Mouse (Mus musculus) limb, embryonic 14.5 days (tissue): Measurements from ENCODE around the gene Wfikkn2. TPM values are rescaled to one million over a fixed set of nuclear protein-coding genes. Genes with fewer than 3 reads are reported as not detected.

Source experiments
- ATAC-seq: fragments of 200-750 bp; cut with Nextera tagmentation; 2 replicates; pipeline ENCODE4 v1.8.0; 2017; ENCODE audit warnings: low read depth, moderate number of reproducible peaks, moderate TSS enrichment; ENCODE audit not compliant: low FRiP score
- DNase-seq: peaks from one replicate; pipeline ENCODE4 v3.0.0-alpha.2; 2015; ENCODE audit warnings: low spot score
- H3K27ac ChIP-seq: fragments of 300-500 bp; sonication (generic); replicated peaks from 2 replicates; pipeline ENCODE4 v1.5.1; 2014; ENCODE audit warnings: low read depth, mild to moderate bottlenecking, low read length, moderate library complexity, mixed read lengths
- H3K27me3 ChIP-seq: fragments of 300-500 bp; sonication (generic); 2 replicates; pipeline ENCODE4 v1.6.1; 2014; ENCODE audit warnings: low read length, mixed read lengths; ENCODE audit not compliant: control insufficient read depth, insufficient read depth
- H3K36me3 ChIP-seq: fragments of 300-500 bp; sonication (generic); 2 replicates; pipeline ENCODE4 v1.6.1; 2014; ENCODE audit warnings: mild to moderate bottlenecking, low read length, moderate library complexity, mixed read lengths; ENCODE audit not compliant: control insufficient read depth, insufficient read depth
- H3K4me1 ChIP-seq: fragments of 300-500 bp; sonication (generic); 2 replicates; pipeline ENCODE4 v1.6.1; 2014; ENCODE audit warnings: antibody characterized with exemption, low read length, mixed read lengths; ENCODE audit not compliant: control insufficient read depth, insufficient read depth
- H3K4me2 ChIP-seq: fragments of 300-500 bp; sonication (generic); replicated peaks from 2 replicates; pipeline ENCODE4 v1.6.1; 2014; ENCODE audit warnings: low read depth, mild to moderate bottlenecking, low read length, moderate library complexity; ENCODE audit not compliant: severe bottlenecking
- H3K4me3 ChIP-seq: fragments of 300-500 bp; sonication (generic); replicated peaks from 2 replicates; pipeline ENCODE4 v1.5.1; 2014; ENCODE audit warnings: low read length
- H3K9ac ChIP-seq: fragments of 300-500 bp; sonication (generic); 2 replicates; pipeline ENCODE4 v1.6.1; 2014; ENCODE audit warnings: mild to moderate bottlenecking, low read depth, low read length, moderate library complexity; ENCODE audit not compliant: severe bottlenecking
- H3K9me3 ChIP-seq: fragments of 300-500 bp; sonication (generic); 2 replicates; pipeline ENCODE4 v1.6.1; 2016; ENCODE audit warnings: low read length; ENCODE audit not compliant: control insufficient read depth
- POLR2A ChIP-seq: fragments of 200-500 bp; IDR thresholded peaks from 2 replicates; pipeline ENCODE4 v1.8.0; 2012; ENCODE audit warnings: inconsistent platforms, mild to moderate bottlenecking, moderate library complexity, borderline replicate concordance; ENCODE audit not compliant: insufficient read depth, insufficient read length; ENCODE audit errors: extremely low read depth
- WGBS: fragments of 180-500 bp; shearing (Covaris S2); extraction: QIAGEN DNeasy Blood & Tissue Kit; methylation state at CpG from one replicate; pipeline ENCODE4 v1.1.7; 2014; 5-methylcytosine and 5-hydroxymethylcytosine counted together
- polyA plus RNA-seq, 2 experiments: library from polyadenylated mRNA; depleted of rRNA in 1 of 2; stranded (reverse) in 1 of 2; unstranded in 1 of 2; fragments of >200 nt; fragmentation: Nextera tagmentation in 1 of 2; extraction: Ambion mirVana in 1 of 2; gene quantifications; 2 replicates each; pipeline versions ENCODE4 v1.2.1 to v1.2.3; 2012 to 2014

The Wfikkn2 gene
- polyA plus RNA-seq, 2 experiments: 9.7 to 19.9 TPM

DNA sequence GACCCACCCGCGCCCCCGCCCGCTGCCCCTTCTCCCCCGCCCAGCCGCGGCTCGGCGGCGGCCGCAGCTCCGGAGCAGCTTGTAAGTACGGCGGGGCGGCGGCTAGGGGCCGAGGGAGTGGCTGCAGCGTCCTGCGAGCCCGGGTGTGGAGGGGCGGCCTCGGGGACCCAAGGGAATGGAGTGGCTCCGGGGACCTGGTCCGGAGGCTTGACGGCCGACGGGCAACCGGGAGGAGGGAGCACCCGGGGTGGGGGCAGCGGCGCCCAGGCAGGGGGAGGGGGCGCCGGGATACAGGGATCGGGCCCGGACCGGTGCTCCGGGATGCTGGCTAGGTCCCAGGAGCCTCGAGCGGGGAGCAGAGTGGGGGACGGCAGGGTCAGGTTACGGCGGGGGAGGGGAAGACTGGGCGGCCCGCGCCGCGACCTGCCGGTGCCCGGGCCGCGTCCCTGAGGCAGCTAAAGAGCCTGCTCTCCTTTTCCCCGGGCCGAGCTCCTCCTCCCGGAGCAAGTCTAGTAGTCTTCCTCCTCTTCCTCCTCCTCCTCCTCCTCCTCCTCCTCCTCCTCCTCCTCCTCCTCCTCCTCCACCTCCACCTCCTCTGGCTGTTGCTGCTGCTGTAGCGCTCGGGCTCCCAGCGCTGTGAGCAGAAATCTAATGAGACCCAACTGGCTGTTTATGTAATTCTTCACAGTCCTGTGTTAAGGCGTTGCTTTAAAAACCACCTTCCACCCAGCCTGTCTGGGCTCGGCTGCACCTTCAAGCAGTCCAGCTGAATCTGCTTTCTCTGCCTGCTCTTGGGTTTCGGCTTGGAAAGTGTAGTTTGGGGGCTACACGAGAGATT lies 33.9 kb downstream of the Wfikkn2 start:
- TF ChIP-seq POLR2A: no peak

DNA sequence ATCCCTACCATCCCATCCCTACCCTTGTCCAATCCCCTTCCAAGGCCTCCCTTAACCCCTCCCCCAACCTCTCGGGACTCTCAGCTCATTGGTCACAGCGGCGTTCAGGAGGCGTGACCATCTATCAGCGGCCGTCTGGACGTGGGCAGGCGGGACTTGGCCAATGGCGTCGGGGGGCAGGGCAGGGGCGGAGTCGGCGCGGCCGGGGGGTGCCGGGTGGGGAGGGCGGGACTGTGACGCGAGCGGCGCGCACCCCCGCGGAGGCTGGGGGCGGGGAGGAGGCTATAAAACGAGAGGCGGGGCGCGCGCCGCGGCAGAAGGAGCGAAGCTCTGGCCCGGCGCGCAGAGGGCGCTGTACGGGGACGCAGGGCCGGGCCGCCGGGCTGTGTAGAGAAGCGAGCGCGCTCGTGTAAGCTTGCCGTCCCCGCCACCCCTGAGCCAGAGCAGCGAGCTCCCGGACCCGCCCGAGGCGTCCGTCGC lies 34.6 kb downstream of the Wfikkn2 start, which contains the start of gene Tob1:
TSS of gene Tob1 (plus strand) at position 331 of the 480 bp plus-strand sequence.
- Histone ChIP-seq H3K27me3 (no peaks in the 10 kb centered on the region), H3K9me3 (no peaks in the 10 kb centered on the region), H3K36me3 (peaks cover 16% of the 10 kb centered on the region), H3K4me3 (peak within 1 kb of the TSS; percentile 97), H3K4me2 (peak within 1 kb of the TSS; percentile 97), H3K9ac (peak within 1 kb of the TSS; percentile 95), H3K27ac (peak within 1 kb of the TSS; percentile 97), H3K4me1 (peaks cover 20% of the 10 kb centered on the region)
- DNase-seq (peak; percentile 99), ATAC-seq (peak; percentile 96)
- WGBS: 0% methylated on average over 19 of the region's 55 CpGs
- peak; percentile 100 for TF ChIP-seq POLR2A

More for the DNA sequence above, 33.9 kb downstream of the Wfikkn2 start:
- Histone ChIP-seq H3K4me3 (peak overlapping the region; percentile 97), H3K27ac (peak overlapping the region; percentile 97), H3K4me1 (peaks cover 20% of the 10 kb centered on the region), H3K27me3 (no peaks in the 10 kb centered on the region), H3K36me3 (peaks cover 16% of the 10 kb centered on the region), H3K9me3 (no peaks in the 10 kb centered on the region), H3K9ac (peak overlapping the region; percentile 95), H3K4me2 (peak overlapping the region; percentile 60)
- under 1% methylated on average over 22 of the region's 61 CpGs for WGBS
- ATAC-seq: peak; percentile 9
- peak; percentile 73 for DNase-seq

DNA sequence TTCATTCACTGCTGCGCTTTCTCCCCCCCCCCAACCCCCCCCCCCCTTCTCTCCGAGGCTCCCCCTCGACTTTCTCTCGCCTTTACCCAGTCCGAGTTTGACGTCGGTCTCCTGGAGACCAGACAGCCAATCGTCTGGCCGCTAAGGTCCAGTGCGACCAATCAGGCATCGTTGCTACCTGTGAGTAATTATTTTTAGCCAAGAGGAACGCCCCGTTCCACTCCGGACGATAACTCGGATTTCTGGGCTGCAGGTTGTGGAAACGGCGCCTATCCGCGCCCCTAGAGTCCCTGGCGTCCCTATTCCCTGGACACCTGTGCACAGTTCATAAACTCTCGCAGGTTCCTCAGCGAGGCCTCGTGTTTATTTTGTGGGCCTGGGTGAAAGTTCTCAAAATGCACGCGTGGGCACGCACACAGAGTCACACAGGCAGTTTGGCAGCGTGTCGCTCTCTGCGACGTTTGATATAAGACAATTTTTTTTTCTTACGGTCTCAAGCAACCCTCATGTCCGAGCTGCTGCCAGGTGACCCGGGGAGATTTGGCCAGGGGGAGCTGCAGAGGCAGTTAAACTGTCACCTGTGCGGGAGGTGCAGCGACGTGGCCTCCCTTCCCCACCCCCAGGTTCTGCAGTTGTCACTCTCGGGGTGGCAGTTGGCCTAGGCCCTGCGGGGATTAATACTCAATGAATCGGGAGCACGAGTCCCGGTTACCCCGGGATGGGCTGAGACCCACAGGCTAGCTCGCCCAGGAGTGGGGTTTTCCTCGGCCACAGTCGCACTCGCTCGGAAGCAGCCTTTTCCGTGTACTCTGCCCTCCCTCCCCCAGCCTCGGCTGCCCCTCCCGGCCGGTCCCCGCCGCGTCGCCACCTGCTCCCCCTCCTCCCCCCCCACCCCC lies 35.4 kb downstream of the Wfikkn2 start:
- under 1% methylated on average over 47 of the region's 56 CpGs for WGBS
- ATAC-seq: peak; percentile 79

DNA sequence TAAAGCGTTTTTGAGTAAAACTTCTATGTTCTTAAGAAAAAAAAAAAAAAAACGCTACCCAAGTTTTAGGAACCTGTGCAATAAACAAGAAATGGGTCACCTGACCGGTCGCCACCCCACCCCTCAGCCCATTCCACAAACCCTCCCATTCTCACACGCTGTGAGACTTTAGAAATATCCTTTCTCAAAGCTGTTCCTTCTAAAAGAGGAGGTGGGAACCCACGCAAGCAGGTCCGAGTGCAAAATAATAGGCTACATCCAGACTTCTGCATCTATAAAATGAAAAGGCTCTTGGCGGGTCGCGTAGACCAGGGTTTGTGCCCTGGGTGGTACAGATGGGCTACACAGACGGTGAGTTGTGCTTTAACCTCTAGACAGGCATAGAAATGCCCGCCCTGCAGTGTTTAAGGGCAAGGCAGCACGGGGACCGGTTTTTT lies 36.1 kb downstream of the Wfikkn2 start:
- WGBS: 2% methylated on average over 14 of the region's 14 CpGs

More for the DNA sequence above, 35.4 kb downstream of the Wfikkn2 start:
- Histone ChIP-seq H3K27me3 (no peaks in the 10 kb centered on the region), H3K36me3 (peaks cover 12% of the 10 kb centered on the region), H3K9ac (peak overlapping the region; percentile 63), H3K4me2 (peak overlapping the region; percentile 97), H3K4me3 (peak overlapping the region; percentile 97), H3K4me1 (peaks cover 20% of the 10 kb centered on the region), H3K9me3 (no peaks in the 10 kb centered on the region), H3K27ac (peak overlapping the region; percentile 93)
- TF ChIP-seq POLR2A: no peak
- DNase-seq: peak; percentile 96

More for the DNA sequence above, 36.1 kb downstream of the Wfikkn2 start:
- H3K4me3 ChIP-seq: peak overlapping the region; percentile 97
- H3K4me2 ChIP-seq: peak overlapping the region; percentile 97
- H3K4me1 ChIP-seq: peaks cover 20% of the 10 kb centered on the region
- no peak for TF ChIP-seq POLR2A
- H3K9ac ChIP-seq: peak overlapping the region; percentile 53
- no peak for ATAC-seq
- H3K27ac ChIP-seq: peak overlapping the region; percentile 93
- H3K9me3 ChIP-seq: no peaks in the 10 kb centered on the region
- no peaks in the 10 kb centered on the region for H3K27me3 ChIP-seq
- peaks cover 12% of the 10 kb centered on the region for H3K36me3 ChIP-seq
- DNase-seq: peak; percentile 37
